Mouse (Mus musculus): ENCODE results near the gene Hddc3. TPM values are rescaled to one million over a fixed set of nuclear protein-coding genes. Genes with fewer than 3 reads are reported as not detected.

Gene Hddc3
- total RNA-seq, 4 experiments from 2014 or later, result 33.3 to 40.0 (median 35.9) TPM

DNA sequence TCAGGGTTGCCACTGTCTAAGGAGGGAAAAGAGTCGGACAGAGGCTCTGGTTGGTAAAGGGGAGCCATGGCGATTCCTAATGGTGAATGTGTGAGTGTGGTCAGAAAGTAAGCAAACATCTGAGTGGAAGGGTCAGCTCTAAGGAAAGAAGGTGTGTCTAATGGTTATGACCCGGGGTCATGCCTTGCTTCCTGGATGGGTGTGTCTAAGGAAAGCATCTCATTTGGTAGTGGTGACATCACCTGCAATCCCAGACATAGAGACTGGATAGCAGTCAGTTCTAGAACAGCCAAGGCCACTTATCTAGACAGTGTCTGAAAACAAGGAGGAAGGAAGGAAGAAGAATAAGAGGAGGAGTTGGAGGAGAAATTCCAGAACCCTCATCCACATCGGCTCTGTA, 8.1 kb upstream of the Hddc3 start:
- DNase-seq (ENCODE audit: low spot score), result no peak

DNA sequence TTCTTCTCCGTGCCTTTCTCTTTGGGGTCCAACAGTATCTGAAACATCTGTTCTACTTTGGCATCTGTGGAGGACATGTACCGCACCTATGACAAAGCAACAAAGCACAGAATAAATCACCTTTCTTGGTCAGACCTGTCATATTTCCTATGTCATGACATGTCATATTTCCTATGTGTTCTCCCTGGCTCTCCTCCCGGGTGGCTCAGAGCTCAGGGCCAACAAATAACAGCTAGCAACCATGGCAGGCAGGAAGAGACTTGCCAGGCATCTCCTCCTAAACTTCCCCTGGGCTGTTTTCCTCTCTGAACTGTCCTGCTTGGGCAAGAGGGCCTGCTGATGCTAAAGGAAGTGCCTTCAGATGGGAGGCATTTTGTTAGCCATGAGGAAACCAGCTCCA, 6.0 kb upstream of the Hddc3 start:
- no peak for DNase-seq (ENCODE audit: low spot score)

DNA sequence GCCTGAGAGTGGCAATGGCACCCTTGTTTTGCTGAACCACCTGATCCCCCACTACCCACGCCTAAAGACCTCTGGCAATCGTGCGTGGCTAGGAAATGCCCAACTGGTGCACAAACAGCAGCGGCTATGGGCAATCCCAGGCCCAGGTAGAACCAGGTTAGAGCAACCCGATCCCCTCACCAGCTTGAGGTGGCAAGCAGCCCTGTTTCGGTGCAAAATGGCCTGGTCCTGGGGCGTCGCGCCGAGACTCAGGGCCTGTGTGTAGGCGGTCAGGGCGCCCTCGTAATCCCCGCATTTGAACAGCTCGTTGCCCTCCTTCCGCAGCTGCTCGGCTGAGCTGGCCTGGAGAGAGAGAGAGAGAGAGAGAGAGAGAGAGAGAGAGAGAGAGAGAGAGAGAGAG, 3.5 kb upstream of the Hddc3 start:
- no peak for DNase-seq (ENCODE audit: low spot score)

DNA sequence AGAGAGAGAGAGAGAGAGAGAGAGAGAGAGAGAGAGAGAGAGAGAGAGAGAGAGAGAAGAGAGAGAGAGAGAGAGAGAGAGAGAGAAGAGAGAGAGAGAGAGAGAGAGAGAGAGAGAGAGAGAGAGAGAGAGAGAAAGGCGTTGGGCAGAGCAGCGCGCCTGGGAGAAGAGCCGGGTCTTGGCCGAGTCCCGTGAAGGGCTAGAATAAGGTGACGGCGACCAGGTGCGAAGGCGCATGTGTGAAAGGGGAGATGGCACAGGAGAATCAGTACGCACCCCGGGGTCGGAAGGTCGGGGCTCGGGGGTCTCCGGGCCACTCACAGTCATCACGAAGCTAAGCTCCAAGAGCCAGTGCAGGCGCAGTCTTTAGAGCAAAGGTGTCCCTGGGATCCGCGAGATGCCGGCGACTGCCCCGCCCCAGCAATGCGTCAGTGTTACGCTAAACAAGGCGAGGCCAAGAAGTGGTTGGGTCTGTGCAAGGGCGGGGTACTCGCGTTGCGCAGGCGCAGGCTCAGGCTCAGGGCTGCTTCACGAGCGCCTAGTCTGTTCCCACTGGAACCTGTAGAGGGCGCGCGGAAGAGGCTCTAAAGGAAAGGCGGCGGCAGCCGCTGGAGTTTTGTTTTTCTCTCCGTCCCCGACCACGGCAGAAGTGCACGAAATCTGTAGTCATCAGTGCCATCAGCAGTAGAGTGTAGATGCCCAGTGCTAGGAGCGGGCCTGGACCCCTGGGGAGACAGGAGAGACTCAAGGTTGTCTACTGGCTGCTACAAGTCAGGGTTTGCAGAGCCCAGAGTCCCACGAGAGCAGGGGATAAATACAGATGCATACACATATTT, 2.9 kb upstream of the Hddc3 start:
- DNase-seq (ENCODE audit: low spot score), result peak; percentile 98

DNA sequence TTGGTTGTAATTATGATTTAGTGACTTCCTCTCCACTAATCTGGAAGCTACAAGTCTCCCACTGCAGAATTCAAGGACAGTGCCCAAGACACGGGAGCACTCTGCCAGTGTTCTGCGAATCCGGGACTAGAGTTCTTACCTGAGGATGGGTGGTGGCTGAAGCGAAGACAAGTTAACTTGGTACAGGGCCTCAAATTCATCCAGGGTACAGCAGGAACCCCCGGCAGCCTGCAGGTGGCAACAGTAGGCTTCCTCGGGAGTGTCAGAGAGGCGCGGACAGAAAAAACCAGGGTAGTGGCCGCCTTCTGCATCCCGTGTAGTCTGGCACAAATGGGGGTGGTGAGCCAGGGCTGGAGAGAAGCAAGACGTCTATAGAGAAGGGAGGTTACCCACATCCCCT, 2.1 kb upstream of the Hddc3 start, which contains the start of gene Unc45a:
TSS of gene Unc45a (minus strand) at position 213 of the 400 bp plus-strand sequence.
- peak; percentile 65 for DNase-seq (ENCODE audit: low spot score)

DNA sequence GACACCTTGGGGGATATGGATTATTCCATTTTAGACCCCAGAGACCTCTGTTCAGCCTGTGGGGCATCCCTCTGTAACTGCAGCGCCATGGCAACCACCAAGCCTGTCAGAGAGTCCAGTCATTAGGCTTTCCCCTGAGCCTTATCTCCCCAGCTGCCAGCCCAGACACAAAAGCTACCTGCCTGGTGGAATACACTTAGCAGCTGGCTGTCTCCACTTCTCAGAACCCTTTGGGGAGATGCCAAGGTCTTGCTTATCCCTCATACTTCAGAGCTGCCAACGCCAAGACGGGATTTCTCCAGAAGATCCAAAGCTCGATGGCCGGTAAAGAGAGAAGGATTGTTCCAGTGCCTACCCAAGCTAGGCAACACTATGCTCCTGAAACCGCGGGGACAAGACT, 1.1 kb upstream of the Hddc3 start:
- DNase-seq (ENCODE audit: low spot score), result no peak

DNA sequence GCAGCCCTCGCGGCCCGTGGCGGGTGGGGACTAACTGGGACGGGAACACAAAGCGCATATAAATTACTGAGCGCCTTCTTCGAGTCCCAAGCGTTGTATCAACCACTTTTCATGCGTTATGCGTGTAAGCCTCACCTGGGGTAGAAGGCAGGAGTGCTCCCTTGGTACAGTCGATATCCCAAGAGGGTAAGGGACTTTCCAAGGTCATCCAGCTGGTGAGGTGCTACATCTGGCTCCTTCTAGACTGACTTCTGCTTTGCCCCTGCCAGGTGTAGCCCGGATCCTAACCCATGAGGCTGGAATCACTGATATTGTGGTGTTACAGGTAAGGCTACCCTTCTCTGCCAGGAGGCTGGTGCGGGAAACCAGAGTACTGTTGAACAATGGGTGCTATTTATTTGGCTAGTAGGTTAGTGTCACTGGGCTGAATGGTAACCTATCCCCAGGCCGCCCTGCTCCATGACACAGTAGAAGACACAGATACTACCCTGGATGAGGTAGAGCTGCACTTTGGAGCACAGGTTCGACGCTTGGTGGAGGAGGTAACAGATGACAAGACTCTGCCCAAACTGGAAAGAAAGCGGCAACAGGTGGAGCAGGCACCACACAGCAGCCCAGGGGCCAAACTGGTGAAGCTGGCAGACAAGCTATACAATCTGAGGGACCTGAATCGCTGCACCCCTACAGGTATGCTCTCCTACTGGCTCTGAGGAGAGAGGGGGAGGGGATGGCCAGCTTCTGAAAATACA, 540 bp downstream of the Hddc3 start:
- DNase-seq (ENCODE audit: low spot score), result no peak

DNA sequence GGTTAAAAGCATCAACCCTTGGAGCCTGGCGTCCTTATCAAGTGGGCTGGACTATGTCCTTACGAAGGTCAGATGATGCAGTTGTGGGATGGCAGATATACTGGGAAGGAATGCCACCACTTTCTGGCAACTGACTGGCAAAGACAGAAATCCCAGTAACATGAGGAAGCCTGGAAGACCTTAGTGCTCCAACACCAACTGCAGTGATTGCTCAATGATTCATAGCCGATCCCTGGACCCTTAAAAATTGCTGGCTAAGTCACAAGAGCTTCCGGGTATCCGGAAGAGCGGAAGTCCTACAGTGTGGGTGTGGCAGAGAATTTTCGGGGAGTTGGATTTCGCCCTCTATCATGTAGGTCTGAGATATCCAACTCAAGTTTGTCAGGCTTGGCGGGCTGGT, 3.3 kb downstream of the Hddc3 start:
- no peak for DNase-seq (ENCODE audit: low spot score)

DNA sequence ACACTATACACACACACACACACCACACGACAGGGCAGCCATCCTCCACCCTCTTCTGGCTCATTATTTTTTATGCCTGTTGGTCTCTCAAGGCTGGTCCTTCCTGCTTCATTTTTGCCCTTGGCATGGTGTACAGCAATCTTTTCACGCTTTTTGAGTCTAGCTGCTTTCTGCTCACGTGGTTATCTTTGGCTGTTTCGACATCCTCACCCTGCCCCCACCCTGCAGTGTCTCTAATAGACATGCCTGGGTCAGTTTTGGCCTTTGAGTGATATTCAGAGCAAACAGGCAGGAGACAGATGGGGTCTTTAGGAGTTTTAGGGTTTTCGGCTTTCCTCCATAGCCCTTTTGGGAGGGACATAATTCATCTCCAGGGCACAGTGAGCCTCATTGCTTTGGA, 3.9 kb downstream of the Hddc3 start:
- no peak for DNase-seq (ENCODE audit: low spot score)

DNA sequence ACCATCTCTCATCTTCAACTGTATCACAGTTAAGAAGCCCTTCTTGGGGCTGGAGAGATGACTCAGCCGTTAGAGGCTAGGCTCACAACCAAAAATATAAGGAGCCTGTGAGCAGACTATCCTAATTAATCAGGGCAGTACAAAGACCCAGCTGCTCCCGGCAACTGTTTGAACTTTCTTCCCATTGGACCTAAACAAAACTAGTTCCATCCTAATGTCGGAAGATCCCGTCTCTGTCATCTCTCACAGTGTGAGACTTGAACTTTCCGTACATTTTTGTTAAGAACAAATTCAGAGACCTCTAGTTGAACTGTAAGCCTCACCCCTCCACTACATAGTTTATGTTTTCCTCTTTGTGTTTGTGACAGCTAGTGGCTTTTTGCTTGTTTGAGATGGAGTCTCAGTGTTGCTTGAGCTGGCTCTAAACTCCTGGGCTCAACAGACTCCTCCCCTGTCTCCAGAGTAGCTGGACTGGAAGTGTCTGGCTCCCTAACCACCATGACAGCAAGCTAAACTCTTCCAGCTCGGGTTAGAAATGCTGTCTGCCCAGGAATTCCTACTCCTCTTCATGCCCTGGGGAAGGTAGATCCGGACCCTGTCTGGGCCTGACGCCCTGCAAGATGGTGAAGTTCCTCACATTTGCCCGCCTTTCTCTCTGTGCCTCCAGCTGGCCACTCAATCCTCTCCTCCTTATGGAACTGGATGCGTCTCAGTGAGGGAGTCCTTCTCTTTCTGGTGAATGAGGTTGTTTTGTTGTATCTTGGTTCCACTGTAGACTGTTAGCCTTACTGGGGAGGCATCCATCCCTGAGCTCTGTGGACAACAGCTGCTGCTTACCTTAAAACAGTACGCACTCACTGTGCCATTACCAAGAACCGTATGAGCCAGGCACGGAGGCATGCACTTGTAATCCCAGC, 5.0 kb downstream of the Hddc3 start:
- DNase-seq (ENCODE audit: low spot score), result no peak

DNA sequence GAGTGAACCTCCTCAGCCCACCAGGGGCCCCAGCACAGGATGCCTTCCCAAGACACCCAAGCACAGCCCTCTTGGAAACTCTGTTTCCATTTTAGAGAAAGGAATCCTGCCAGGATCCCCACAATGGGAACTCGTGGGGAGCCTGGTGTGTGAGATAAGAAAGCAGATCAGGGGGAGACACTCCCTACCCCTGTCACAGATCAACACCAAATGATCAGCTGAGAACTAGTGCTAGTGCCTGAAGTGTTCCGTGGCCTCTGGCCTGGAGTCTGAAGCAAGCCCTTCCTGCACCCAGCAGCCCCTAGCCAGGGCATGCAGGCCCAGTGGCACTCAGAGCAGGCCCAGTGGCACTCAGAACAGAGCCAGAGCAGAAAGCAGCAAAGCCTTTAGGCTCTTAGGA, 7.9 kb downstream of the Hddc3 start:
- DNase-seq (ENCODE audit: low spot score), result no peak

DNA sequence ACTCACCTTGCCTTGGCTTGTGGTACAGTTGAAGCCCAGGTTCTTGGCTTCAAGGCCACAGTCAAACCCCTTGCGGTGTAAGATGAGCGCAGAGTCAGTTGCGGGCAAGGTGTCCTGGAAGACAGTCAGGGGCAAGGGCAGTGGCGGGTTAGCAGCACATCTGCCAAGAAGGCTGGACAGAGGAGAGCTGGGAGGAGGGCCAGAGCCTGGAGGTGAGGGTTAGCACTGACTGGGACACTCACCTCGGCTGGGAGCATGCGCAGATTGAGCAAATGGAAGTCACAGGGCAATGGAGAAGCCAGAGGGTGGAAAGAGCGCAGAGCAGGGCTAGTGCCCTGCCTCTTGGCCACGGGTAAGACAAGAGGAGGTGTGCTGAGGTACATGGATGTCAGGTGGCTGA, 10.0 kb downstream of the Hddc3 start:
- DNase-seq (ENCODE audit: low spot score), result no peak

DNA sequence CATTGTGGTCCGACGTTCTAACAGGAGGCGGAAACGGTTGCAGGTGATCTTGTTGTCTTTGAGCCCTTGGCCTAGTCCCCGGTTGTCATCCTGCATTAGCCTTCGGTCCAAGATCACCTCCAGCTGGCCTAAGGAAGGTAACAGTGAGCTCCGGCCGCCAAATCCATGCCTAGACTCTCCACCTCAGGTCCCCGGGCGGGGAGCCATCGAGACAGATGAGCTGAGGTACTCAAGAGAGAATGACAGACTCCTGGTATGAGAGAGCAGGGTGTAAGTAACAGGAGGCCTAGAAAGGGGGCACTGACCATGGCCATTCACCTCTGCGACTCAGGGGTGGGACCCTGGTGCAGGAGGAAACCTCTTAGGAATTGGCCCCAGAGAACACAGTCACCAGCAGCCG, 13.4 kb downstream of the Hddc3 start:
- no peak for DNase-seq (ENCODE audit: low spot score)

DNA sequence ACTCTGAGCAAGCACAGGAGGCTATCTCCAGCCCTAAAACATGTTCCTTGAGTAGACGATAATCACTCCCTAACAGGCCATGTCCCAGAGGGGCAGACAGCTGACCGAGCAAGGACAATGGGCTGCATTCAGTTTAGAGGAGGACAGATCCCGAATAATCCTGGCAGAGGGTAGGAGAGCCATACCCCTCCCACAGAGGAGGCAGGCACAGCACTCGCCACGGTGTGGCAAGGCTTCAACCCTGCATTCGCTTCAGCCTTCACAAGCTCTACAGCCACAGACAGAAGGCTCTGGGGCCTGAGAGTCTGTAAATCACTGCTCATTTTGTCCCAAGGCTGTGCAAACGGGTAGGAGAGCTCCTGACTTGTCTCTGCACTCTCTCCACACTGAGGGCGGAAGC, 14.3 kb downstream of the Hddc3 start:
- DNase-seq (ENCODE audit: low spot score), result no peak

DNA sequence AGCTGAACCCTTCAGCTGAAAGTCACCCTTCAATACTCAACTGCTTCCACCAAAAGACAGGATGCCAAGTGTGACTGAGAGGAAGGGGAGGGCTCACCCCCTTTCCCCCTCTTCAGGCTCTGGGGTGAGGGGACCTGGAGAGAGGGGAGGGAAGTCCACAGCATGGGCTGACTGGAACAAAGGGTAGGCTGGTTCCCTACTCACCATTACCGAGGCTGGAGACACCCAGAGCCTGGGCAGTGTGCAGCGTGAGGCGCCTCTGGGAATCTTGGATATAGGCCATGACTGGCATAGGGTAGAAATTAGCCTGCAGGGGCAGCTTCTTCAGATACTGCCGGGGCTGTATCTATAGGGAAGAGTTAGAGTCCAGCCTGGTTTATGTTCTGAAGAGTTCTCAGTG, 15.1 kb downstream of the Hddc3 start:
- no peak for DNase-seq (ENCODE audit: low spot score)

DNA sequence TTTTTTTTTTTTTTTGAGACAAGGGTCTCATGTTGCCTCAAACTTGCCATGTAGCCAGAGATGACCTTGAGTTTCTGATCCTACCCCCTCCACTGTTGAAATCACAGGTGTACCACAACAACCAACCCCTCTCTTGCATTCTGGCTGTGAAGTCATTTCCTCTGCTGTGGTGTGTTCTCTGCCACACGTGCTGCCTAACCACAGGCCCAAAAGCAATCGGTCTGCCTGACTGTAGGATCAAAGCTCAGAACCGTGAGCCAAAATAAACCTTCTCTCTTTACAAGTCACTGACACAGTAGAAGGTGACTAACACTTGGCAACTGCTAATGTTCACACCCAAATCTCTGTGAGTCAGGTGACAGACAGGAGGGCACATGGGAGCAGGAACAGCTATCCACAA, 17.5 kb downstream of the Hddc3 start:
- no peak for DNase-seq (ENCODE audit: low spot score)

DNA sequence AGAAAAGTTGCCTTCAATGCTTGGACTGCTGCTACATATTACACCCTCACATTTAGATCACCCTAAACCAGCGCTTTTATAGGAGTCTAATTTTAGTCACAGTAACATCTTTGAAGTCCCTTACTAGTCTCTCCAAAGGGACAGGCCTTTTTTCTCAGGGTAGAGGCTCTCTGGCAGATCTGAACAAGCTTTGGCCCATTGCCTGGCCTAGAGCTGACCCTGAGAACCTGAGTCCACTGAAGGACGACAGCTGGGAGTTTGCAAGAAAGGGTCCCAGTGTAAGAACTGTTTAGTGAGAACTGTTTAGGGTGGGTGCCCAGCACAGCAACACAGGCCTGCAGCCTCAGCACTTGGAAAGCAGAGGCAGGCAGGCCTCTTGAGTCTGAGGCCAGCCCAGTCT, 22.9 kb downstream of the Hddc3 start:
- no peak for DNase-seq (ENCODE audit: low spot score)

DNA sequence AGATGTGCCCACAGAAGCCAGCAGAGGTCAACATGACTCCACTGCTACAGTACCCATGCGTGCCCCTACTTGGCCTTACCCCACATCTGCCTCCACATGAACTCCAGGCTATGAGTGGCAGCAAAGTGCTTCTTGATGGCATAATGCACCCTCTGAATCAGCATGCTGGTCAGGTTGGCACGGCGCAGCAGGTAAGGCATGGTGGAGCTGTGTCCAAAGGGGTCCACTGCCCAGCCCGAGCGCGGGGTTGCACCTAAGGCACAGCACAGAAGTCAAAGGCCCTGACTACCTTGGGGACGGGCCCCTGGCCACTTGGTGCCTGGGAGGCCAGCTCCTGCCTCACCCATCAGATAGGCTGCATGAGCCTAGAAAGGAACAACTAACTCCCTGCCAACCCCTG, 24.3 kb downstream of the Hddc3 start:
- no peak for DNase-seq (ENCODE audit: low spot score)

DNA sequence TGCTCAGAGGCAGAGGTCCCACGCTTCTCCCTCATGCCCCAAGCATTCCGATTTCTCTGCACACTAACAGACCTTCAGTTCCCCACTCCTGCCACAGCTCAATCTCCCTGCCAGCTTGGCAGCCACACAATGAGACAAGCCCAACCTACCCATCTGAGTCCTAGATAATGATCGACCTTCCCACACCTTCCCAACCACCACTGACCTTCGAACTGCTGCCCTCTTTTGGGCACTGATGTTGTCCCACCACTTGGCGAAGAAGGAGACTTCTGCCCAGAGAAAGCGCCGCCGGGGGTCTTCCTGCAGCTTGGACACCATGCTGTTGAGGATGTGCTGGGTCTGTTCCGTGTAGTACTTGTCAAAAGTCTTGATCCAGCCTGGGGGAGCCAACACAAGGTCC, 25.1 kb downstream of the Hddc3 start:
- DNase-seq (ENCODE audit: low spot score), result no peak

DNA sequence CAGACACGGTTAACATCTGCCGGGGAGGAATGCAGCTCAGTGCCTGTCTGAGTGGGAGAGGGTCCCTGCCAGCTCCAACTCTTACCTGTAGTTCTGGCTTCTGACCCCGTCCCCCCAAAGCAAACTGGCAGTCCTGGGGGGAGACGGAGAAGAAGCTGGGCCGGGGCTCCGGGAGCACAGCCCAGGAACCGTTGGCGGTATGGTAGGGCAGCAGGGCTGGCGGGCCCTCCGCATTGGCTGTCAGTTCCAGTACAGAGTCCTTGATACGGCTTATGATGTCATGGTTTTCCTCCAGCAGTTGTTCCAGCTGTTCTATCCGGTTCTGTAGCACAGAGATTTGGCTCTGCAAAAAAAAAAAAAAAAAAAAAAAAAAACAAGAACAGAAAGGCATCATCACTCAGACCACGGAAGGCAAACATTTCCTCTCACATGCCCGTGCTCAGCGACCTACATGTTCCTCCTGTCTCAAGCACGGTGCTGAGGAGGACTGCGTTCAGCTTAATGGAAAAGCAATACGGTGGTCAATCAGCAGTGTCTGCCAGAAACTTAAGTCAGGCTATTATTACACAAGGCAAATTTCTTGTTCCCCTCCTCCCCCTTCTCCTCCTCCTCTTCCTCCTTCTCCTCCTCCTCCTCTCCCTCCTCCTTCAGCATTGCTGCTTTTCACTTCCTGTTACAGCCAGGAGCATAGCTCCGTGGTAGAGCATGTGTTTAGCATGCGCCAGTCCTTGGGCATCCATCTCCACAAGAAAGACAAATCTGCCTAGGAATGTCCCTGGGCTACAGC, 25.9 kb downstream of the Hddc3 start:
- no peak for DNase-seq (ENCODE audit: low spot score)

DNA sequence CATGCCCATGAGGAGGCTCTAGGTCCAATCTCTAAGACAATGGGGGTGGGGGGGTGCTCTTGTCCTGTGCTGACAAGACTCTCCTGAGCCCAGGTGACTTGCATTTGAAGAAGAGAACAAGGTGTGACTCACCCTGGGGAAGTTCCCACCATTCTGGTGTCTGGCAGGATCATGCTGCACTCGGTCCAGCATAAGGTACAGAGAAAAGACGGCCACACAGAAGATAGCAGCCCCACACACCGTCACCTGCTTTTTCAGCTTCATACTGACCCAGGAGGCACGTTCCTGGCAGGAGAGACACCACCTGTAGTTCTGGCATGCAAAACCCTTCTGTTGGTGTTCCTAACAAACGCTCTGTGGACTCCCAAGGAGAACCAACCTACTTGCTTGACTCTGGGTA, 26.6 kb downstream of the Hddc3 start:
- no peak for DNase-seq (ENCODE audit: low spot score)
